In the genomic region with DNA sequence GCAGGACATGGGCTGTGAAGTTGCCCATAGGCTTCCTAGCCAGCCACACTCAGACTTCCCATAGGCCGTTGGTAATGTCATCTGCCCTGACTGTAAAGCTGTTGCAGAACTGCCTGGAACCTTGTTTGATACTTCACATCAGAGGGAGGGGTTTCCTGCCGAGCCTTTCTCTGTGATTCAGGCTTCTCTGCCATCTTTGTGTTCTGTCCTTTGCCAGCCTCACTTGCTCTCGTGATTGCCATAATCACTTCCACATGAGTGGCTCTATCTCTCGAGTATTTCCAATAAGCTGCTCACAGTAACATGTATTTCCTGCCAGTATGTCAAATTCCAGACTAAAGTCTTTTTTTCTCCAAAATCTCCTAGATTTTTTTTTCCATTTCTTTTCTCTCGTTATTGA, we compare ENCODE assay signal across 15 mouse cellular contexts. TPM values are rescaled to one million over a fixed set of nuclear protein-coding genes. Genes with fewer than 3 reads are reported as not detected.
A peak's percentile ranks its signal among the peaks of the same experiment; 100 is the strongest.
DNase-seq lines count a peak whose midpoint lies in the region; ATAC-seq and TF ChIP-seq lines count a peak whose summit lies in the region.
"Had no signal": no experiment of that assay in that cellular context is flagged by ENCODE, and none has a peak within 500 bp of the region (broad histone marks: within the 10 kb centered on the region; RNA-seq: fewer than 3 reads in every experiment).

No protein-coding gene starts in this region.

- no peak overlapping the region for H3K4me2 ChIP-seq in limb, embryonic 12.5 days
- H3K4me2 ChIP-seq in embryonic facial prominence, embryonic 13.5 days = no peak overlapping the region
- H3K4me2 ChIP-seq: hindbrain, embryonic 12.5 days; neural tube, embryonic 12.5 days had no signal

- H3K36me3 ChIP-seq in limb, embryonic 12.5 days = peaks cover 21% of the 10 kb centered on the region; the same call in 1 of the 2 replicates
- peaks cover 33% of the 10 kb centered on the region for H3K36me3 ChIP-seq in limb, embryonic 10.5 days
- peaks cover 9% of the 10 kb centered on the region; the same call in 1 of the 2 replicates for H3K36me3 ChIP-seq in embryonic facial prominence, embryonic 13.5 days
- H3K36me3 ChIP-seq: hindbrain, embryonic 12.5 days; neural tube, embryonic 12.5 days had no signal

- DNase-seq in gastrocnemius, adult 2 months = no peak
- no peak for DNase-seq in gastrocnemius, postnatal 36 days
- DNase-seq in limb, embryonic 10.5 days (ENCODE audit: low spot score) = no peak
- DNase-seq in spleen, postnatal 4 days (ENCODE audit: low spot score in 2 of 2) = no peak
- DNase-seq in adrenal gland, postnatal 36 days = no peak
- DNase-seq: gastrocnemius, postnatal 10 days; kidney, adult 11 months; kidney, postnatal 36 days; lung, postnatal 14 days; thymus, adult 2 months had no signal

- intact Hi-C loops in gastrocnemius, adult 2 months (cut with DNase I) = no loop called here
- intact Hi-C loops in gastrocnemius, postnatal 36 days (cut with DNase I) = no loop called here

- WGBS in limb, embryonic 12.5 days = 41% methylated on average over 5 of the region's 5 CpGs
- WGBS in limb, embryonic 10.5 days = 55% methylated on average over 5 of the region's 5 CpGs
- 14% methylated on average over 5 of the region's 5 CpGs for WGBS in embryonic facial prominence, embryonic 13.5 days

- H3K4me1 ChIP-seq in limb, embryonic 12.5 days (replicated peaks) = no peaks in the 10 kb centered on the region
- H3K4me1 ChIP-seq in limb, embryonic 10.5 days = peaks cover 4% of the 10 kb centered on the region; the same call in 1 of the 2 replicates
- peaks cover 8% of the 10 kb centered on the region; the same call in 1 of the 2 replicates for H3K4me1 ChIP-seq in embryonic facial prominence, embryonic 13.5 days
- H3K4me1 ChIP-seq: neural tube, embryonic 12.5 days had no signal

- no peak overlapping the region for H3K4me3 ChIP-seq in gastrocnemius, adult 2 months
- no peak overlapping the region for H3K4me3 ChIP-seq in limb, embryonic 12.5 days (replicated peaks)
- no peak overlapping the region for H3K4me3 ChIP-seq in limb, embryonic 10.5 days
- no peak overlapping the region for H3K4me3 ChIP-seq in embryonic facial prominence, embryonic 13.5 days
- H3K4me3 ChIP-seq: hindbrain, embryonic 12.5 days; neural tube, embryonic 12.5 days had no signal

- no peaks in the 10 kb centered on the region for H3K9me3 ChIP-seq in limb, embryonic 12.5 days
- H3K9me3 ChIP-seq in limb, embryonic 10.5 days (replicated peaks) = no peaks in the 10 kb centered on the region
- no peaks in the 10 kb centered on the region for H3K9me3 ChIP-seq in embryonic facial prominence, embryonic 13.5 days
- H3K9me3 ChIP-seq: hindbrain, embryonic 12.5 days; neural tube, embryonic 12.5 days had no signal

- peak overlapping the region; percentile 35; the same call in 1 of the 2 replicates for H3K27ac ChIP-seq in gastrocnemius, adult 2 months
- H3K27ac ChIP-seq in limb, embryonic 12.5 days = peak overlapping the region; percentile 5; the same call in 1 of the 2 replicates
- no peak overlapping the region for H3K27ac ChIP-seq in limb, embryonic 10.5 days
- peak overlapping the region; percentile 78 for H3K27ac ChIP-seq in embryonic facial prominence, embryonic 13.5 days
- H3K27ac ChIP-seq: hindbrain, embryonic 12.5 days; neural tube, embryonic 12.5 days had no signal

- no peak for ATAC-seq in limb, embryonic 12.5 days (ENCODE audit: insufficient number of reproducible peaks, insufficient read depth, low FRiP score, low TSS enrichment, low read depth)
- ATAC-seq in embryonic facial prominence, embryonic 13.5 days (ENCODE audit: insufficient number of reproducible peaks, insufficient read depth, low FRiP score, low TSS enrichment, low read depth) = no peak
- ATAC-seq: CD4-positive, CD25-positive, alpha-beta regulatory T cell, adult 4 months had no signal

- no peaks in the 10 kb centered on the region for H3K27me3 ChIP-seq in limb, embryonic 12.5 days
- no peaks in the 10 kb centered on the region for H3K27me3 ChIP-seq in limb, embryonic 10.5 days (ENCODE audit: low read depth, poor library complexity, severe bottlenecking)
- no peaks in the 10 kb centered on the region for H3K27me3 ChIP-seq in embryonic facial prominence, embryonic 13.5 days
- H3K27me3 ChIP-seq: hindbrain, embryonic 12.5 days; neural tube, embryonic 12.5 days had no signal

- TF ChIP-seq CTCF in gastrocnemius, adult 2 months (IDR thresholded peaks at IDR 0.05) = no peak

- no peak overlapping the region for H3K9ac ChIP-seq in limb, embryonic 12.5 days (replicated peaks)
- H3K9ac ChIP-seq in embryonic facial prominence, embryonic 13.5 days = no peak overlapping the region
- H3K9ac ChIP-seq: hindbrain, embryonic 12.5 days; neural tube, embryonic 12.5 days had no signal

RNA-seq across cellular contexts. Expression of a gene that starts 31.4 kb away (rescaled TPM):
- total RNA-seq in gastrocnemius, adult 2 months (2021) = 10 to 100 TPM; 69.0 to 70.8 TPM
- 10 to 100 TPM; 56.2 to 58.0 TPM for total RNA-seq in gastrocnemius, postnatal 36 days (2021)
- 161 and 176 TPM in 2 replicates for polyA plus RNA-seq in limb, embryonic 12.5 days (2016; fragmentation: Nextera tagmentation; extraction: Ambion mirVana)
- polyA plus RNA-seq in limb, embryonic 10.5 days (2016; fragmentation: Nextera tagmentation; extraction: Ambion mirVana) = 115 and 134 TPM in 2 replicates
- polyA plus RNA-seq in embryonic facial prominence, embryonic 13.5 days (2015; fragmentation: Nextera tagmentation; extraction: Ambion mirVana) = 179 and 193 TPM in 2 replicates
- total RNA-seq in adrenal gland, postnatal 36 days (2021) = 100 to 1,000 TPM in 1 of 2 experiments, 10 to 100 TPM in 1; 99.7 to 104 TPM

RNA-seq across cellular contexts. Expression of a gene that starts 48.5 kb away (rescaled TPM):
- 10 to 100 TPM; 33.2 to 43.9 TPM for total RNA-seq in gastrocnemius, adult 2 months (2021)
- total RNA-seq in gastrocnemius, postnatal 36 days (2021) = 10 to 100 TPM; 39.4 to 48.9 TPM
- 74.0 and 78.7 TPM in 2 replicates for polyA plus RNA-seq in limb, embryonic 12.5 days (2016; fragmentation: Nextera tagmentation; extraction: Ambion mirVana)
- polyA plus RNA-seq in limb, embryonic 10.5 days (2016; fragmentation: Nextera tagmentation; extraction: Ambion mirVana) = 53.0 and 56.0 TPM in 2 replicates
- polyA plus RNA-seq in embryonic facial prominence, embryonic 13.5 days (2015; fragmentation: Nextera tagmentation; extraction: Ambion mirVana) = 79.6 and 92.9 TPM in 2 replicates
- total RNA-seq in adrenal gland, postnatal 36 days (2021) = 100 to 1,000 TPM; 122 to 131 TPM
